Mouse (Mus musculus) left cerebral cortex, postnatal 4 days (tissue): Measurements from ENCODE around the gene Car10. TPM values are rescaled to one million over a fixed set of nuclear protein-coding genes. Genes with fewer than 3 reads are reported as not detected.

Experiments
- DNase-seq: peaks from one replicate; pipeline ENCODE4 v3.0.0-alpha.2; 2022
- intact Hi-C: fragments of 180-260 bp; cut with DNase I; formaldehyde crosslinking; loops from one replicate; pipeline ENCODE4 v1.15.1; 2025
- total RNA-seq, 2 experiments: library from RNA; stranded (reverse); gene quantifications; 2 replicates each; pipeline ENCODE4 v1.2.3; 2021

Car10 gene
- total RNA-seq, 2 experiments from 2014 or later, result 13.7 to 24.0 TPM

DNA sequence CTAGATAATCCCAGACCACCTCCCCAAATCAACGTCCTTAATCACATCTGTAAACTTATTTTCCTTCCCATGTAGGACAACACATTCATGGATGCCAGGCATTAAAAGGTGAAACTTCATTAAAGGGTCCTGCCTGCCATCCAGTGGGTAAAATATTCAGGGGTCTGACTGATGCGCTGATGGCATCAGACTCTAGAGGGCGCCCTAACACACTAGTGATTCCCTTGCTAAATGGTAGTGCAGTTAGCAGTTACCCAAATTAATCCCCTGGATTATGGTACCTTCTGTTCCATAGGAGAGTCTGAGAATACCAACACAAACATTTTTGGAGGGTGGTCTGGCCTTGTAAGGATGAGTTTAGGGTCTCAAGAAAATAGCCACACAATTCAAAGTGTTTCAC is 453.1 kb downstream of the Car10 start:
- intact Hi-C loops, result no loop called here
- peak; percentile 62 for DNase-seq

DNA sequence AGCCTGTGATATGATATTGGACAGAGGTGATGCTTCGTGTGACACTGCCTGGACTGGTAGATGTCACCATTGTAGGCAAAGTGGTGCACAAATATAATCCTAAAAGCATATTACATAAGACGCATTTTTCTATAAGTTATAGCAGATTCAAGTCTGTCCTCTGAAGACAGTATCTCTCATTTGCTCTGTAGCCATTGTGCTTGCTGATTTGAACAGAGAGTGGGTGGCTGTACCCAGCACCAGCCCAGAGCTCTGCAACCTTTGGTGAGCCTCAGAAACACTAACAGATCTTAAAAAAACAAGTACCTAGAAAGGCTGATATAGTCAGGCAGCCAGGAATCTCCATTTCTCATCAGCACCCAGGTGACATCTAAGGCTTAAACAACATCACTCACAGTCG is 461.3 kb downstream of the Car10 start:
- intact Hi-C loops, result no loop called here

DNA sequence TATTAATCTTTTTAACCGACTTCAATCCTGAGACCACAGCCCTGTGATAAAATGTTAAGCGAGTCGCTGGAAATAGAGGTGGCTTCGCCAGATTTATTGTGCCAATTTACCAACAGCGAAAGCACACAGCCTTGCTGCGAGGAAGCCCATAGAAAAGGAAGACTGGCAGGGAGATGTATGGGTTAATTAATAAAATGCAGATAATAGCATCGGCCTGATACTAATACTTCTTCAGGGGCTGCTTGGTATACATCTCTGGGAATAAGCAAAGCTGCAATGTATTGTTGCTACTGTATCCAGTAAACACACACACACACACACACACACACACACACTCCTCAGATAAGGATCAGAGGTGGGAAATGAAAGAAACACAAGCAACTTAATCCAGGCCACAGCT is 462.7 kb downstream of the Car10 start:
- intact Hi-C loops, result no loop called here
- no peak for DNase-seq

More for the DNA sequence above, 461.3 kb downstream of the Car10 start:
- no peak for DNase-seq

DNA sequence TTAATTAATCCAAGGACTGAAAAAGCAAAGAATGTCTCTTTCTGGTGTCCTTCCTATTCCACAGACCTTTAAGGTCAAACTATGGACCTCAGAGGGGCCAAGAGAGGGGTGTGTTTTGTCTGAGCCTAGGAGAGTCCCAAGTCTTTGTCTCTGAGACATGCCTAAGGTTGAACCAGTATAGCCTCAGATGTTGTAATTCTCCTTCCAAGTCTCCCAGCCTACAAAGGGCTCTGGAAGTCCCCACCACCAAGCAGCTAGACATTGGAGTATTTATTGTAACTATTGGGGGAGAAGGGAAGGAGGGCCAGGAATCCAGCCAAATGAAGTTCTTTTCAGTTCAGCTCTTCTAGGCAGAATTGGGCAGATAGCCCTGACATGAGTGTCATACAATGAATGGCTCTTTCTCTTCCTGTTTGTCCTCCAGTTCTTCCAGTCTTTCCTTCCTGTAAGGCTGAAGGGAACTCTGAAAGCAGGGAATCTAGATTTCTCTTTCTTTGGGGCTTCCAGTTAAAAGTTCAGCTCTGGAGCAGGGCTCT is 464.6 kb downstream of the Car10 start:
- intact Hi-C loops, result no loop called here
- no peak for DNase-seq

- no peak for DNase-seq
- intact Hi-C loops, result no loop called here
These were observed 467.9 kb downstream of the Car10 start for GRCm38 (mm10) chr11:93565756-93566155.

DNA sequence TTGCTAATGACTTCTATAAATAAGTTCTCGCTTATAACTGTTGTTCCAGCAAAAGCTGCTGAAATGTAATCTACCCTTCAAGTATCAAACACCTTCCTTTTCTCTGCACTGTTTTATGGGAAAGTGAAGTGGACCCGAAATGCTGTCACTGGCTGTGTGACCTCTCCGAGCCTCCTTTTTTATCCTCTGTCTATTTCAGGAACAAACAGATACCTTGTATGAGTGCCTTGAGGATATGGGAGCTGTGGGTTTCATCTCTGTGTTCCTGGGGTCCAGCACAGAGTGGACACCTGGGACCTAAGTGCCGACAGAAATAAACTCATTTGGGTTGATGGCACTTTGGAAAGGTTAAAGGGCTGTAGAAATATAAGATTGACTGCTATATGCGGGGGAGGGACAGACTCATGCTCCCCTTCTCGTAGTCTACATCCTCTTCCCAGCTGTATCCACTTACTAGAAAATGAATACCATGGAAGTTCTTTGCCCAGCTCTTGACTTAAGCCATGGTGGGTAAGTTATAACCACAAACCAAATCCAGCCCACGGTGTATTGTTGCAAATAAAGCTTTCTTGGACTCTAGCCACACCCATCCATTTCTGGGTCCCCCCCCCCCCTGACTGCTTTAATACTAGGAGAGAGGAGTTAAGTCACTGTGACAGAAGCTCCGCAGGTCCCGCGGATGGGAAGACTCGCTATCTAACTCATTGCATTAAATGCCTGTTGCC is 474.3 kb downstream of the Car10 start:
- intact Hi-C loops, result no loop called here
- no peak for DNase-seq

DNA sequence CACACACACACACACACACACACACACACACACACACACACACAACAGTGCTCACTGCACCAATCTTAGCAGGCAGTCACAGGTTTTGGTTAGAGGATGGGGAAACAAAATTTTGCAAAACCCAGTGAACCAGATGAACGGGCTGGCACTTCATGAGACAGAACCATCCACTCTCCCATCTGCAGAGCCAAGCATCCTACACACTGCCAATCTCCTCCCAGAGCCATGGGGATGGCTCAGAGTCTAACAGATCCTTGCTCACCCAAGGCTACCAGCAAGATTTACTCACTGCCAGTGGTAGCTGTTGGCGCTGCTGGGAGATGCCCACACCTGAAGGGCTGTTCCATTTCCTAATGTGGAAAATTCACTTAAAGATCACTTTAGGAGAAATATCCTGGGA is 479.6 kb downstream of the Car10 start:
- DNase-seq, result no peak
- intact Hi-C loops, result no loop called here

GRCm38 (mm10) chr11:93579626-93580025 is 481.8 kb downstream of the Car10 start:
- intact Hi-C loops, result no loop called here
- no peak for DNase-seq

DNA sequence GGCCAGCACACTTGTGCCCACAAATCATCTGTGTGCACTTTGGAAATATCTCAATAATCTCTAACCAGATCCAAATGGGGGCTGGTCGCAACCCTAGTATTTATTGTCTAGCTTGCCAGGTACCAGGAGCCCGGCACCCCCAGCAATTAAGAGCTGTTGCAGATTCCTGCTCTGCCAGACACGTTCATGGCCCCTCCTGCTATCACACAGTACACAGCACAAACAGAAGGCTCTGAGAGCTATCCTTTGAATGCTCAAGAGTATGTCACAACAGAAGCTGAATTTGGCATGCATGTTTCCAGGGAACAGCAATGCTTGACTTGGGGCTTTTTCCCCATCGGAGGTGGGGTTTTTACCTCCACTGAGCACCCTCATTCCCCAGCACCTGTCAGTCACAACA is 483.5 kb downstream of the Car10 start:
- intact Hi-C loops, result no loop called here
- DNase-seq, result no peak

GRCm38 (mm10) chr11:93587788-93588187 is 490.0 kb downstream of the Car10 start:
- DNase-seq, result no peak
- intact Hi-C loops, result no loop called here

- intact Hi-C loops, result no loop called here
These were observed 492.8 kb downstream of the Car10 start for GRCm38 (mm10) chr11:93590652-93591051.

GRCm38 (mm10) chr11:93594033-93594432 is 496.2 kb downstream of the Car10 start:
- intact Hi-C loops, result no loop called here
- DNase-seq, result no peak

More at GRCm38 (mm10) chr11:93590652-93591051, 492.8 kb downstream of the Car10 start:
- no peak for DNase-seq

DNA sequence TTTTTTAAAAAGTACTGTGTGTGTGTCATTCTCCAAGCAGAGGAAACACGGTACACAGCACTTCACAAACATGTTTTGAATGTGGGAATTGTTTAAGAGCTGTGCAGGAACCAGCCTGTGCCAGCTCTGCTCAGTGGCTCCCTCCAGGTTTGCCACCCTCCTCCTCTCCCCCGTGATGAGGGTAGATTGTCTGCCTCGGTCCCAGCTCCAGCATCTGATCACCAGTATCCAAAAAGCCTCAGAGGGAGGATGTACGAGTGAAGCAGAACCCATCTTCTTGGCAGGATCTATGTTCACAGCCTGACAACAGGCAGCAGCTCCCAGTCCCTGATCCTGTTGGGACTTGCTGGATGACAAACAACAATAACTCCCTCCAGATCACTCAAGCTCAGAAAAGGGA is 500.3 kb downstream of the Car10 start:
- no peak for DNase-seq
- intact Hi-C loops, result no loop called here

DNA sequence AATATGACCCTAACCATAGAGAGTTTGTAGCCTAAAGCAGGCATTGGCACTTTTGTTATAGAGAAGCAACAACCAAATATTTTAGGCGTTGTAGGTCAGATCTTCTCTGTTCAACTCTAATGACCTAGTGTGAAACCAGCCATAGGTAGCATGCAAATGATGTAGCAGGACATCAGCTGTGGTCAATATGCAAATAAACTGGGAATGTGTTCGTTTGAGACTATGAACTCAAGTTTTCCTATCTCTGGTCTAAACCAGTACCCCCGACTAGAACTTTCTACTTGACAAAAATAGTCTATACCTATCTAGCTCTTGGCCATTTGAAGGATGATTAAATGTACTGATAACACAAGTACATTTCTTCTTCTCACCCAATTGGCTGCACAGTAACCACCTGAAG is 501.9 kb downstream of the Car10 start:
- no peak for DNase-seq
- intact Hi-C loops, result no loop called here

GRCm38 (mm10) chr11:93603575-93603974 is 505.7 kb downstream of the Car10 start:
- no peak for DNase-seq
- intact Hi-C loops, result no loop called here

DNA sequence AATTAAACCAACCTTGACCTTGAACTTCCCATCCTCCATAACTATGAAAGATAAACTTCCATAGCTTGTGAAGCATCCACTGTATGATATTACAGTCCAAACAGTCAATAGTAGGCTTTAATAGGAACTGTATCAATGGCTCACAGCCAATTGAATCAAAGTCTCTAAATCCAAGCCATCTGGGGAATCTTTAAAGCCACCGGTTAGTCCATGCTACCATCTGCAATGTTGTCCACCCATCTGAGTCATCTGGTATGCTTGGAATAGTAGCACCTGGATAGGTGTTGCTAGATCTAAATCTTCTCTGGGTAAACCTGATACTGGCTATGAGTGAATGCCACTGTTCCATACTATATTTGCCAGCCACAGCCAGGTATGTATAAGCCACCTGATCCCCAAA is 509.3 kb downstream of the Car10 start:
- intact Hi-C loops, result loop anchor here (5.0 kb wide), 1 partner anchor 40 kb away; no protein-coding TSS in a partner anchor
- DNase-seq, result no peak

DNA sequence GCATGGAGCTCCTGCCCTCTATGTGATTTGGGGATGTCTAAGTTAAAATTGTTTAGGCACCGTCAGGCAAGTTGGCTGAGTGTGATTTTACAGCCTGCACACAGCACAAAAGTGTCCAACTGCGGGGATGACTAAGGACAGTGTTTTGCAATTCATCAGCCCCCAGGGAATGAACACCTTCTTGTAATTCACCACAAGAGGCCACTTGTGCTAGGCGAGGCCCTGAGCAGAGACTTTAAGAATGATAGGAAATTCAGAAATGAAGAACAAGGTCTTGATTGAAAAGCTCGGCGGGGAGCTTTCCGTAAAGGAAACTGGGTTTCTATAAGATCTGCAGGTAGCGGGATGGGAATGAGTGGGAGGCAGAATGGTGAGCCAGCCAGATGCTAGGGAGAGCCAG is 510.9 kb downstream of the Car10 start:
- intact Hi-C loops, result loop anchor here (5.0 kb wide), 1 partner anchor 39 kb away; no protein-coding TSS in a partner anchor

GRCm38 (mm10) chr11:93612071-93612470 is 514.2 kb downstream of the Car10 start:
- DNase-seq, result peak; percentile 11
- intact Hi-C loops, result no loop called here

More for the DNA sequence above, 510.9 kb downstream of the Car10 start:
- DNase-seq, result no peak

DNA sequence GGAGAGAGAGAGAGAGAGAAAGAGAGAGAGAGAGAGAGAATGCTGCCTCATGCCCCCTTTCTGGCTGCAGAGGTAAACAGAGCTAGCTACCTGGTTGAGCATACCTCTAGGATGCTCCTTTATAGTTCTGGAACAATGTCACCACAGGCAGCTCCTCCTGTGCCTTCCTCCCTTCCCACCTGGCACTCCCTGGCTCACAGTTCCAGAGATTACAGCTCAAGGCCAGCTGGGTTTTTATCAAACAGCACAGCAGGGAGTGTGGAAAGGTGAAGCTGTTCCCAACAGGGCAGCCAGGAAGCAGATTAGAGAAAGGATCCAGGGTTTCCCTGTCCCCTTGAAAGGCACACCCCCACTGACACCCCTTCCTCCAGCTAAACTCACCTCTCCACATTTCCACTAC is 517.0 kb downstream of the Car10 start:
- intact Hi-C loops, result no loop called here
- no peak for DNase-seq

GRCm38 (mm10) chr11:93623605-93624004 is 525.8 kb downstream of the Car10 start:
- intact Hi-C loops, result no loop called here
- no peak for DNase-seq

- no peak for DNase-seq
- intact Hi-C loops, result no loop called here
These were observed 541.6 kb downstream of the Car10 start for GRCm38 (mm10) chr11:93639410-93639809.

DNA sequence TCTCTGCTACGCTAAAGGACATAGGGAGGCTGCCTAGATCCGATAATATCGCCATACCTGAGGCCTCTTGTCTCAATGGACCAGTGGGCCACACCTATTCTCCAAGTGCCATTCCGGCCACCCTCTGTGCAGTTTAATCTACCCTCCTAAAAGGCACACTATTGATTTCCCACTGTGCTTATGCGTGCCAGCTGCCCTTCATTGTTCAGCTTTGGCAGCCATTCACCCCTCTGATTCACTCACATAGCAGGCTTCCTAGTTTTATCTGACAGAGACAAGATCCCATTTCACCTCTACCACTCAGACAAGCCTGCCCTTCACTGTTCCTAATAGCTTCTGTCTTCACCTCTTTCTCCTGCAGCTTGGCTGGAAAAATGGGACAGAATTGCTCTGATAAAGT is 543.1 kb downstream of the Car10 start:
- intact Hi-C loops, result no loop called here
- DNase-seq, result no peak

DNA sequence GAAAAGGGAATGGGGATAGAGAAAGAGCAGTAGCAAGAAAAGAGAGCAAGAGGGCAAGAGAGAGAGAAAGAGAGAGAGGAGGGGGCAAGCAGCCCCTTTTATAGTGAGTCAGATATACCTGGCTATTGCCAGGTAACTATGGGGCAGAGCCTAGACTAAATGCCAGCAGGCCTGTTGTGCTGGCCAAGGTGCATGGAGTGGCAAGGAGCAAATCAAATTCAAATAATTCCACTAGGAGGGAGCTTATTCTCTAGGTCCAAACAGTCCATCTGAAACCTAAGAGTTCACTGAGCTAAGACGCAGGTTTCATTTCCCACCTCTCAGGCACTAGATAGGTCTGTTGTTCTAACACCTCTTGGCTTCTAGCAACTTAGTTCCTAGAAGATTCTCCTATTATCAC is 544.5 kb downstream of the Car10 start:
- intact Hi-C loops, result no loop called here
- DNase-seq, result no peak
